Mouse (Mus musculus): ENCODE data around the gene Cox8a.

The Cox8a gene

DNA sequence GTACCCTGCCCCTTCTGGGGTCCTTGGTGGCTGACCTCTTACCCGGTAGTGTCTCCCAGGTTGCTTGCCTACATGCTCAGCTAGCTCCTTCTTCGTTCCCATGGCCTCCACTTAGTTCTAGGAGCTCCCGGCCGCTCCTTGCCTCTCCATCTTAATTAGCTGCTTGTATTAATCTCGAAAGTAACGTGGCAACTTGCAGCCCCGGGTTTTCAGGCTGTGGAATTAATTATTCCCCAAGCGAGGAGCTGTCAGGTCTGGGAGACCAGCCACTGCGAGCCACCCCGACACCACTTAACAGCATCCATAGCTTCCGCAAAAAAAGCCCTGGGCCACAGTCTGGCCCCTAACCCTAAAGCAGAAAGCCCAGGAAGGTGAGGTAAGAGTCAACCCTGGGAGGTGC lies 34.0 kb downstream of the Cox8a start:
- no peak for DNase-seq (ENCODE audit: low spot score)

DNA sequence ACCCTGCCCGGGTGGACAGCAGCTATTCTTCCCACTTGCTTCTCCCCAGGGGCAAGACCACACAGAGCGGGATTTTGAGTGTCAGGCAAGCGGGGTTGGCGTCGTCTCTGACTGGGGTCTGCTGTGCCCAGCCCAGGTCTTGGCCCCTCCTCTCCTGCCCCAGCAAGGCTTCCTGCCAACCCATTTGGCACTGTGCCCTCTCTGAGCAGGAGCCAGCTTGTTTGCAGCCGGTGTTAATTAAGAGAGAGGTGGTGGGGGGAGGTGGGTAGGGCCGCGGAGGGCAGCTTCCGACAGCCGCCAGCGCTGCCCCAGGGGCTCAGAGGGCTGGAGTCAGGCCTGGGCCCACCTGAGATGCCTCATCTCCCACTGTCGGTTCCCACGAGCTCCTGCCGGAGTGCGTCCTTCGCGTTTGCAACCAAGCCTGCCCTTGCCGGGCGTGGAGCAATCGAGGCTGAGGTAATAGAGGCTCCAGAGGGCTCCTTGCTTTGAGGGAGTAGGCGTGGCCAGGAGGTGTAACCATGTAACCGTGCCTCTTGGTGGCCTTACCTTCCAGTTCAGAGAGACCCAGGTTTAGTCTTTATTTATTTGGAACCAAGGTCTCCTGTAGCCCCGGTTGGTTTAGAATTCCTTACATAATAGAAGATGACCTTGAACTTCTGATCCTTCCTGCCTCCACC lies 35.0 kb downstream of the Cox8a start:
- DNase-seq (ENCODE audit: low spot score), result peak; percentile 86

DNA sequence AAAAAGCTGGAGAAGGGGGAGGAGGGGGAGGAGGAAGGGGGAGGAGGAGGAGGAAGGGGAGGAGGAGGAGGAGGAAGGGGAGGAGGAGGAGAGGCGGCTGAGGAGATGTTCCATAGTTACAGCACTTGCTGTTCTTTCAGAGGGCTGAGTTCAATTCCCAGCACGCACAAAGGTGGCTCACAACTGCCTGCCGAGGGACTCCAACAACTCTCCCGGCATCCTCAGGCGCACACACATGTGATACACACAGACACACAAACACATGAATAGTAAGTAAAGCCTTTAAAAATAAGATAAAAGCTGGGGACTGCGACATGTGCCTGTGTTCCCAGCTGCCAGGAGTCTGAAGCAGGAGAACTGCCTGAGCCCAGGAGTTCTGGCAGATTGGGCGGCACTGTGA lies 35.9 kb downstream of the Cox8a start:
- DNase-seq (ENCODE audit: low spot score), result no peak

DNA sequence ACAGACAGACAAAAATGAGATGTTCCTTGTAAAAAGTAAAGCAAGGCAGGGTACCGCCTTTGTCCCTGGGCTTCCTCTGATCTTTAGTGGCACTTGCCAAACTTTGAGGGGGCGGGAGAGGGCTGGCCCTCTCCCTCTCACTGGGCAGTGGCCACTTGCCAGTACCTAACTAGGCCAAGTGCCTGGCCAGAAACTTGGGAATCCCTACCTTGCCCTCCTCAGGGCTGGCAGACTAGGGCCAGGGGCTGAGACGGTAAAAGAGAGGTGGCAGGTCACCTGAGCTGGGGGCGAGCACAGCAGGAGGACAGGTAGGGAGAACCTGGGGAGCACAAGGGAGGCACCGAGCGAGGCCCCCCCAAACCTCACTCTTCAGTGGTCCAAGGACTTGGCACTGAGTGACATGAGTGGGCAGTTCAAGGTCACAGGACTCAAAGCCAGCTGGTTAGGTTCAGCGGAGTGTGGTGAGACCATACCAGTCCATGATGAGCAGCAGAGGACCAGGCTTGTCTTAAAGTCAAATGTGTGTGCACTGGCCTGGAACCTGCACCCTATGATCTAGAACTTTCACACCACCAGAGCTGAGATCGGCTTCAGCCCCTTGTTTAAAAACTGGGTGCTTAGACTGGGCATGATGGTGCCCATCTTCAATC lies 36.5 kb downstream of the Cox8a start:
- DNase-seq (ENCODE audit: low spot score), result no peak

DNA sequence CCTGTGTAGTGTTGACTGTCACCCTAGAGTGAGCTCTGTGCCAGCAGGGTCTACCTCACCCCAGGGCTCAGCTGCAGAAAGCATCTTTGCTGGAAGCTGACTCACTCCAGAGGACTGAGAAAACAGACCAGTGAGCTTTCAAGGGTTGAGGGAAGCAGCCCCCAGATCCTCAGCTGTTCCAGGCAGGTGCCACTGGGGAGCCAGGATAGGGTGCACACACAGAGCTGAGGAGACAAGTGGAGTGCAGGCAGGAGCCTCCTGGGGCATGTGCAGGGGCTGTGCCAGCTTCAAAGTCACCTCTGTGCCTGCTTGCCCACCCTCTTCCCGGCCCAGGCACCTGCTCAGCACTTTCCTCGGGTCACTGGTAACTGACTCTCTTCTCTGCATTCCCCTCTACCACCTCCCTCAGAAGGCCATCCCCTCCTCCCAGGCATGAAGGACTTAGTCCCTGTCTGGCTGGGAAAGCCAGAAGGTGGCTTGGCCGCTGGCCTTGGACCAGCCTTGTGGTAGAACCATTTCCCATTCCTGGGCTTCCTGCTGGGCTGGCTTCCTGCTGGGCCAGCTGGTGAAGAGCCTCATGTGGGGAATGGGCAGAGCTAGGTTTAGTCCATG lies 38.5 kb downstream of the Cox8a start:
- DNase-seq (ENCODE audit: low spot score), result no peak

DNA sequence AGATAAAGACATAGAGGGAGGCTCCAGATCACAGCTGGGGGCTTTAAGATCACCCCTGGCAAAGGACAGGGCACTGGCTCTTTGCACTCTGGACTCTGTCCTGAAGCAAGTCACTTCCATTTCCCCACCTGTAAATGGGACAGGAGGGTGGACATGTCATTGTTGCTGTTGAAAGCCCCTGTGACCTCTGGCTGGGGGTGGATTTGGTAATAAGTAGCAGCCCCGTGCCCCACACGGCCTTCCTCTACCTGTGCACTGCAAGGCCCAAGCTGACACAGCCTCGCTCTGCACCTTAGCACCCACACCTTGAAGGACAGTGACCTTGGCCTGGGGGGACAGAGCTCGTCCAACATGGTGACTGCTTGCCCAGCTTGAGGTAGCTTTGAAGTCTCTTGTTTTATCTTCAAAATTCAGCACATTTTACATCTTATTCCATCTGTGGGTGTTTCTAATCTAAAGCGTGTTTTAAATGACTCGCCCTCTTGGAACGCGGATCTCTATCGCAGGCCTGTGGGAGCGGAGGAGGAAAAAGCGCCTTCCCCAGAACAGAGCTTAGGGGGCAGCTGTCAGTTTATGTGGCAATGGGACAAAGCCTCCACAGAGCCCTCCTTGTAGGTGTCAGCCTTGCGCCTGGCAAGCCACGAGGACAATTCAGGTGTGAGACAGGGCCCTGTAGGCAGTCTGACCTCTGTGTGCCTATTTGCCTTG lies 39.5 kb downstream of the Cox8a start:
- no peak for DNase-seq (ENCODE audit: low spot score)

DNA sequence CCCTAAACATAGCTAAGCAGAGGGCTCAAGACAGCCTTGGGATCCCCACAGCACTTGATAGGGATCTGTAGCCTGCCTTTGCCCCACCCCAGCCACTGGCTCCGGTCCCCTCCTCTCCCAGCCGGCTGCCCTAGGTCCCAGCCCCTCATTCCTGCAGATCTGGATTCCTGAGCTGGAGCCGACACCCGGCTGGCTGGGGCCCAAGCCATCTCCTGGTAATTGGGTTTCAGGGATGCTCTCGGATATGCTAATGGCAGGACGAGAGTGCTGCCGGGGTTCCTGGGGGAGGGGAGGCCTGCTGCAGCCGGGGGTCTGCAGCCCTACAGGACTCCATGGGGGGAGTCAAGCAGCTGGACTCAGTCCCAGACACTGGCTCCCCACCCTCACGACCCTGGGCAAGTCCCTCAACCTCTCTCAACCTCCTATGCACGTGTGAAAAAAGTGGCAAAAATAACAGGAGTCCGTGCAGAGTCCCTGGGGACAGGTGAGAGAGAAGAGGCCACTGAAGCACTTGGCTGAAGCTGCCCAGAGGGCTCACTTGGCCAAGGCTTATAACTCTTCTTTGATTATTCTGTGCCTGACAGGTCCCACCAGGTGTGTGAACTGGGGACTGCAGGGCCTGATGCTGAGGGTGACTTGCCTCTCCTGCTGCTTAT lies 41.2 kb downstream of the Cox8a start:
- DNase-seq (ENCODE audit: low spot score), result no peak

DNA sequence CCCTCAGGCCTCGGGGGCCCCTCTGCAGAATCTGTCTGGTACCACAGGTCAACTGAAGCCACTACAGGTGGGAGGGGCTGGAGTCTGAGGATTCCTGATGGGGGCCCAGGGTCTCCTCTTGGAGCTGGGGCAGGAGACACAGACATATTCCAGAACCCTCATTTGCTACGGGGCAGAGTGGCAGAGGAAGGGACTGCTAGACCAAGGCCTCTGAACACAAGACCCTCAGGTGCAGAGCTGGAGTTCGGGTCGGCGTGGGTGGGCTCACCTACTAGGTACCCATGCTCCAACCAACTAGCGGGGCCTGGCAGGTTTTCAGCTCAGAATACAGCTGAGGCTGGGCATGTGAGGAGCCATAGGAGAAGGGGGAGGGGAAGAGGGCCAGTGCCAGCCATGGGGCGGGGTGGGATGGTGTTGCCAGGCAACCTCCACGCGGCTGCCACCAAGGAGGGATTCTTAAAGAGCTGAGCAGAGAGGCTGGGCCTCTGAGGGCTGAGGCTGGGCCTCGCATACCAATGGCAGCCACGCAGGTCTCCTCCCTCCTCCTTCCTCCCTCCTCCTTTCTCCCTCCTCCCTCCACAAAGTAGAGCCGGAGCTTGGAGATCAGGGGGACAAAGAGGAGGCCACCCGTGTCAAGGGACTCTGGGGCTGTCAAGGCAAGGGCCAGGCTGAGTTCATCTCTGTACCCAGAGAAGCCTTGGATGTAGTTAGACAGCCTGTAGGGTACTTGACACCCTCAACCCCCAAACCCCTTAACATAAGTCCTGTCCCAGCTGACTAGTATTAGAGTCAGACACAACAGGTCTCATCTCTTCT lies 45.2 kb downstream of the Cox8a start:
- DNase-seq (ENCODE audit: low spot score), result no peak

DNA sequence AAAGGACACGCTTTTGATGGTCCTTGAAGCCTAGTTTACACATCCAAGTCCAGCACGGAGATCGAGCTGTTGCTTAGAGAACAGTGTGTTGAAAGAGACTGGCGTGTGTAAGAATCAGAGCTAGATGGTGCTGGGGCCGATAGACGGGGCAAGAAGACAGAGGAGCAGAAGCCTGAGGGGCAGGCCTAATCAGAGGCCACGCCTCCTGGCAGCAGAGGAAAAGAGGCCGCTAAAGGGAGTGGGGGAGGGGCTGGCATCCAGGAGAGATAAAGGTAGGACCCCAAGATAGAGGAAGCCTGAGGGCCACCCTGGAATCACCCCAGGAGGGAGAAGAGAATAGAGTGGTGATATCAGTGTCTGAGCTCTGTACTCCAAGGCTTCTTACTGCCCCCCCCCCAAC lies 46.0 kb downstream of the Cox8a start:
- DNase-seq (ENCODE audit: low spot score), result no peak

DNA sequence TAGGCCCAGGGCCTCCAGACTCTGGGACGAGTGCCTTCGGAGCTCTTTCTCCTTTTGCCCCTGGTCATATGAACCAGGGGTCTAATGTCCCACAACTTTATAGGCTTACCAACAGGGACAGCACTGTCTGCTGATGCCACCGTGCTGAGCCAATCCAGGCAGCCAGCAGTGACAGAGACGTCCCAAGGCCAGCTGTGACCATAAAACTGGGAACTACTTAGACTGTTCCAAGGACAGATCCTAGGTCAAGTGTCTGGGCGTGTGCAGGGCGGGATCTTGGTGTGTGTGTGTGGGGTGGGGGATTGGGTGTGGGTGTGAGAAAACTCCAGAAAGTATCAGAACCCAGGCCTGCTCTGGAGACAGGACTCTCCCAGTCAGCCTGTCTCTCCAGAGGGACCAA lies 46.5 kb downstream of the Cox8a start:
- DNase-seq (ENCODE audit: low spot score), result no peak

DNA sequence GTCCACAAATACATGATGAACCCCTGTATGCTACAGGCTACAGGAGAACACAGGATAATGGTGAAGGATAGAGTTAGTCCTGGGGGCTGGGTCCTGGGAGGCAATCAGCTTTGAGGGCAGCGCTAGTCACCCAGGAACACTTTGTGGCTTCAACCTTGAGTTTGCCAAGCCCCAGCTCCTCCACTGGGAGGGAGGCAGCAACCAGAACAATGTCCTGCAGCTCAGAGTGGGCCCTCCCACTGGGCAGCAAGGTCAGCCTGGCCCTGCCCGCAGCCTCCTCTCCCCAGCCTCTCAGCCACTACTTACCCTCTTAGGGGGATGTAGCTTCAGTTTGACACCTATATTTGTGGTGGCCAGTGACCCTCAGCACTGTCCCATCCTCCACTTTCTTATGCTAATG lies 49.0 kb downstream of the Cox8a start:
- peak; percentile 65 for DNase-seq (ENCODE audit: low spot score)

DNA sequence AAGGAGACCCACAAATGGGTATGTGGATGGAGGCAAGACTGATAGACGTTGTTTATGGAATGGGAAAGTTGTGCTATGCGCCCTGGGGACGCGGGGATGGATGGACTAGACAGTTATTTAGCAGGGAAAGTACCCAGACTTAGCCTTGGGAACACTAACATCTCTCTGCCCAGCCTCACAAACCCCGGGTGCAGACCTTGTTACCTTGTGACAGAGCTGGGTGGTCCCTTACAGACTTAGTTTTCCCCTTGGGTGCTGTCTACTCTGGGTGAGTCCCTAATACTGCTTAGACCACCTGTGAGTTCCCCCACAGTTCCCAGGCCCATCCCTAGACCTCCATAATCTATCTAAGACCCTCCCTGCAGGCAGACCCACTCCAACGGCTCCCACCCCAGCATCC lies 50.6 kb downstream of the Cox8a start:
- DNase-seq (ENCODE audit: low spot score), result no peak

DNA sequence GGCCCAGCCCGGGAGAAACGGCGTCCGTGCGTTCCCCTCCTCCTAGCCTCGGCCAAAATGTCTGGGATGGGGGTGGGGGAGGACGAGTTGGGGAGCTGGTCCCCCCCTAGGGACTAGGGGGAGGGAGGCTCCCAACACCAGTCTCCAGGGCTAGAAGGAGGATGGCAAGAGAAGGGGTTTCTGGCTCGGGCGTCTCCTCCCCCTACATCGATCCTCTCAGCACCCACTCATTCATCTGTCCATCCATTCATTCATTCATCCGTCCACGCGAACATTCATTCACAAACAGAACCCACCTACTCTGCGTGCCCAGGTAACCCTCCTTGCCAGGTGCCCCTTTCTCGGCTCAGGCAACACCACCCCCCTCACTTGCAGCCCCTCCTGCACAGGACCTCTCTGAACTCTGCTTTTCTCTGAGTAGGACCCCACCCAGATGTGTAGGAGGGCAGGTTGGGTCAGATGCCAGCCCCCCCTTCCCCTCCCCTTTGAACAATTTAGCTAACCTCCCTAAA lies 51.2 kb downstream of the Cox8a start:
- DNase-seq (ENCODE audit: low spot score), result no peak

DNA sequence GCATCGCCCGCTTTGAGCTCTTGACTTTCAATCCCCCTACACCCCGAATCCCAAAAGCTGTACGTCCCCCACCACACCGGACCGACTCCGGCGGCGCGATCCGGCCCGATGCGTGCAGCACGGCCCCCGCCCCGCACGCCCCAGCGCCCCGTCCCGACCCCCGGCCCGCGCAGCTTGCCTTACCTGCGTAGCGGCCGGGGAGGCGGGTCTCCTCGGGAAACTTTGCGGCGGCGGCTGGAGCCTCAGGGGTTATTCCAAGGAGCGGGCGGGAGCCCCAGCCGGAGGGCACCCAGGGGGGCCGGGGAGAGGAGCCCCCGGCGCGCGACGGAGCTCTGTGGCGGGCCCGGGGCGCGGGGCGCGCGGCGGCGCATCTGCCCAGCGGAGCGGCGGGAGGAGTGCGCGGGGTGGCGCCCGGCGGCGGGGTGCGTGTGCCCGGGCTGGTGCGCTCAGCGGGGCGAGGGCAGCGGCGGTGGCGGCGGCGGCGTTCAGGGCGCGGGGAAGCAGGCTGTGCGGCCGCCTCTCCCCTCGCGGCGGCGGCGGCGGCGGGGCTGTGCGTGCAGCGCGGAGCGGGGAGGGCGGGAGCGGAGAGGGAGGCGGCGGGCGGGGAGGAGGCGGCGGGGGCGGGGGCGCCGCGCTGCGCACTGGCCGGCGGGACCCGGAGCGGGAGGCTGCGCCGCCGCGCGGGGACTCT lies 51.8 kb downstream of the Cox8a start:
- DNase-seq (ENCODE audit: low spot score), result peak; percentile 72
